Mouse (Mus musculus) c-Kit-negative CD71-positive TER-119-positive erythroid progenitor cells, embryonic 14.5 days (primary cell): Measurements from ENCODE around the gene Zfp511.

Experiments
- DNase-seq: peaks from one replicate; pipeline ENCODE4 v3.0.0-alpha.2; 2013; ENCODE audit warnings: low read depth, low spot score

Zfp511 gene

DNA sequence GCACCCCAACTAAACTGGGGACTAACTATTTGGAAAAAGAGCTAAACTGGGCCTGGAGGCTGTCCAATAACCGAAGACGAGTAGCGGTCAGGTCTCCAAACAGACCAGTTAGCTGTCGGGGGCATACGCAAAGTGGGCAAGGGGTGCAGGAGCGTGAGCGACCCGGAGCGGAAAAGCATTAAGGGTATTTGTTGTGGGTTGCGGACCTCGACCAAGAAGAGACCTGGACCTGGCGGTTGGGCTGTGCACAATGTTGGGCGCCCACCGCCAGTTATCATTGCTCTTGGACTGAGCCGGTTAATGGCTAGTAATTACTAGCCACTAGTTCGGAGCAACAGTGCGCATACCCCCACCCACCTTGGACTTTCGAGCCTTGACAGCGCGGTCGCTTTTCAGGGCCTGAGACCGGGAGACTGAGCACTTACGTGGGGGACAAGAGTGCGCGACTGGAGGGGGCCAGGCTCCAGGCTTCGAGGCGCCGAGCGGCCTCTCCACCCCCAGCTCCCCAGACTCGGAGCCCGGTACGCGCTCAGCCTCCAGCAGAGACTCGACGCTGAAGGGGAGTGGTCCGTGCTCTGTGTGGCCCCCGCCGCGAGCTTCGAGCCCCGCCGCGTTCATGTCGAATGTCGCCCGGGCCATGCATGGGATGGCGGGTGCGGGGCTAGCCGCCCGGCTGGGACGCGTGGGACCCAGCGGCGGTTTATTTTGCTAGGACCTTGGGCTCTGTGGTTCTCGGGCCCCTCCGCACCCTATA, 12.3 kb downstream of the Zfp511 start, which contains the start of gene Msx3:
Msx3 (minus strand) TSS at position 729 of the 754 bp plus-strand sequence.
- DNase-seq = no peak

DNA sequence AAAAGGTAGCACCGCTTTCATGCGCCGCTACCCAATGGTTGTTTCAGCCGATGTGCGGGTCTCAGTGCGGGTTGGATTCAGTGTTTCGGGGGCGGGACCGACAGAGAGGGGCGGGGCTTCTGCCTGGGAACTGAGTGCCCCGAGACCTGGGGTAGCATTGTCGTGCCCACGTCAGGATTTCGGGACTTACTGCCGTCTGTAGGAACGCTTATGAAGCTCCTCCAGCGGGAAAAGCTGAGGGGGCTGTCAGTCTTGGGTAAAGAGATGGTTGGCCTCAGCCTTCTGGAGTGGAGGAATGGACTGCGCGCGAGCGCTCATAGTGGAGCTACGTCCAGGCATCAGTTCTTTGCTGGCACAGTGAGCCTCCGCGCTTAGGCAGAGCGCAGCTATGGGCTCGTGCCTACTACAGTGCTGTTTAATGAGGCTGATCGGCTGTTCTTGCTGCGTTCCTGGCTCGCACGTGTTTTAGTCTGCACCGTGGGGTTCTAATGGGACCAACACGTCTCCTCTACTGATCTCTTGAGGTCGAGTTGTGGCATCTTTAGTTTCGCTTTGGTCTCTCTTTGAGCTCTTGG, 13.0 kb downstream of the Zfp511 start:
- no peak for DNase-seq

DNA sequence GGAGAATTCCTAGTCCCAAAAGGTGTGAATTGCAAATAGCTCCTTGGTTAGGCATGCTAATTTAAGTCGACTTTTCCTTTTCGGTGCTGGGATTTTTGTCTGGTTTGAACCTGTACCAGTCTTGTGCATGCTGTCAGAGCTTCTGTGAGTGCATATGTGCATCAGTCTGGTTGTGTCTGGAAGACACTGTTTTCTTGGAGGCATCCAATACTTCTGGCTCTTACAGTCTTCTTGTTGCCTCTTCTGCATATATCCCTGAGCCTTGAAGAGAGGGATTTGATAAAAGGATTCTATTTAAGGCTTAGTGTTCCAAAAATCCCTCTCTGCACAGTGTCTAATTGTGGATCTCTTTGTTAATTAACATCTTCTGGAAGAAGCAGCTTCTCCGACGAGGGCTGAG, 17.9 kb downstream of the Zfp511 start:
- no peak for DNase-seq

DNA sequence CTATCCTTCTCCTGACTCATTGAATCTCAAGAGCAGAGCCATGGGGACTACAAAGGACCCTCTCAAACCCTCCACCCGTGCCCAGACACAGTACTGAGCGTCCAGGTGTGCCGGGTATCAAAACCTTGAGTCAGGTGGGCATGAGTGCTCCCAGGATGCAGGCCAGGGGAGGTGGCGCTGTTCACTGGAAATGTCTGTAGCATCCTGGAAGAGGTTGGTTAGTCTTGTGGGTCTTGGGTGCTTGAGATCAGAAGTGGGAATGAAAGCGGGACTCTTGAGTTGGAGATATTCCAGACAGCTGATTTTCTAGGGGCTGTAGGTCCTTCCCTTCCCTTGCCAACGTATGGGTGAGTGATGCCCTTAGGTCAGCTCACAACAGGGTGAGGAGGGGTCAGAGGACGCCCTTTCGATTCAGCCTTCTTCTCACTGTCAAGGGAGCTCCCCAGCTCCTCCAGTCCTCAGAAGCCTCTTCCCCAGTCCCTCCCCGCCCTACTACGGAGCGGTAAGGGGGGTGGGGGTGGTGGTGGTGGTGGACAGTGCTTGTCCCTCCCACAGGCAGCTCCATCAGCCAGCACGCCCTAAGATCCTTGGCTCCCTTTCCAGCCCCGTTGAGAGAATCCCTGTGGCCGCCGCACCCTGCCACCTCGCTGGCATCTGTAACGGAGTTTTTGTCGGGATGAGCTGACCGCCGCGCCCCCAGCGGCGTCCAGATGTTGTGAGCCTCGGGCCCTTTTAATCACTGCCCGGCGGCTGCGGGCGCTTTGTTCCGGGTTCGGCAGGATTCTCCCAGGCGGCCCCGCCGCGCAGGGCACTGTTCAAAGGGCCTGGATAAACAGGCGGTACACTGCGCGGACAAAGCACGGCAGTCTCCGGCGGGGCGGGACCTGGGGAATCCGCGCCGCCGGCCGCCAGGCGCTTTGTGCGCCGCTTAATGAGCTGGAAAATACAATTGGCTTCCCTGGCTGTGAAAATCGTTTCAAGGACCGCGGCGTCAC, 21.5 kb downstream of the Zfp511 start:
- DNase-seq = no peak

DNA sequence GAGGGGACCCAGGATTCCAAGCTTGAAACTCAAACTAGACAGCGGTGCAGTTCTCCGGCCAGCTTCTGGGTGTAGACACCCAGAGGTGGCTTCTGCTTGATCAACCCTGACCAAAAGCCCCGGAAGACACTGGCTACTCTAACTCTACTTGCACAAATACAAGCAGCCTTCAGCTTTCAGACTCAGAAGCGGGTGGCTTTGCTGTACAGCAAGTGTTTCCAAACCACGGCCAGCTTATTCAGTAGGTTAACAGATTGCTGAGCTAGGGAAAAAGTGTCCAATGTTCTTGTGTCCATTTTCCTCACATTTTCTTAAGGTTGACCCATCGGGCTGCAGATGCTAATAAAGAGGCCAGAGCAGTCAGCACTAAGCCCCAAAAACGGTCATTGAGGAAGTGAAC, 22.3 kb downstream of the Zfp511 start:
- no peak for DNase-seq

DNA sequence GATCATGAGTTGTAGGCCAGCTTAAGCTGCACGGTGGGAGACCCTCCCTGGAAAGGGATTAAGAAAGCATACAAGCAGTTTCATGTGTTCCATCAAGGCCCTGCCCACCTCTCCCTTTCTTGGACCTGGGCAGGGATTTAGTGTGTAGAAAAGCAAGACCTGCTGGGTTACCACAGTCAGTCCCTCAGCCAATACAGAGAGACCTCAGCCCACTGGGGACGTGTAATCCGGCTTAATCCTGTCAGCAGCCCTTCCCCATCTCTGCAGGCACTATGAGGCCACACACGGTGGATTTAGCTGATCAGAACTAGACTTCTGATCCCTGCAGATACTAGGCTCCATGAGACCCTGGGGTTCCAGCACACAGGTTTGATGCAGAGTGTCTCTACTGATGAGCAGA, 23.4 kb downstream of the Zfp511 start:
- no peak for DNase-seq

DNA sequence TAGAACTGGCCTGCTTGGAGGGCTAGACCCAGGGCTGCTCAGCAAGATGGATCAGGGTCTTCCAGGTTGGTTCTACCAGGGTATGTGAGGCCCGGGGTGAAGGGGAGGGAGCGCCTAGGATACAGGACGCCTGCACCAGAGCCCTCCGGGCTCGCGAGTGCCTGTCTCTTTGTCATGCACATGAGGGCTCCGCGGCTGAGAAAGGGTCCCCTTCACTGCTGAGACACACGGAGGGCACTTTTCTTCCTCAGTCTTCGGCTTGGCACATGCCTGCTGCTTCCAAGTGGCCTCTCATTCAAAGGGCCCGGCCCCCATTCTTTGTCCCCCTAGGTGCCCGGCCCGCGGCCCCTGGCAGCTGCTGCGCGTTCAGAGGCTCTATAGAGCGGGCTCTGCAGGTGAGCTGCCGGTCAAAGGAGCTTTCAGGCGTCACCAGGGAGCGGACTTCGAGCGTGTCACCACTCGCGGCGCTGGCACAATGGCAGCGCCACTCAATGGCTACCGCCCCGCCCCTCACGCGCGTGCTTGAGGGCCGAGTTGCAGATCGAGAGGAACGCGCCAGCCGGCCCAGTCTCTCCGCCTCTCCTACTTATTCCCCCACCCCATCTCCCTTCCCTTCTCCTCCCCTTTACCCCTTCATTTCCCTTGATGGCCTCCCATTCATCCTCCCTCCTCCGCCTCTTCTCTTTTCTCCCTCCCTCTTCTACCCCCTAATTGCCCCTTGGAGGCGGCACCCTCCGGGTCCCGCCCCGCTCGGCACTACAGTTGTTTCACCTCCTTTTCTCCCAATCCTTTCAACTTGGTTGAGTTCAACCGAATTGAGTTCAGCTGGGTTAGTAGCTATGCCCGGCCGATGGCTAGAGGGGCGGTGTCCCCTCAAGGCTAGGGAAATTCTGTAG, 25.0 kb downstream of the Zfp511 start:
- no peak for DNase-seq

DNA sequence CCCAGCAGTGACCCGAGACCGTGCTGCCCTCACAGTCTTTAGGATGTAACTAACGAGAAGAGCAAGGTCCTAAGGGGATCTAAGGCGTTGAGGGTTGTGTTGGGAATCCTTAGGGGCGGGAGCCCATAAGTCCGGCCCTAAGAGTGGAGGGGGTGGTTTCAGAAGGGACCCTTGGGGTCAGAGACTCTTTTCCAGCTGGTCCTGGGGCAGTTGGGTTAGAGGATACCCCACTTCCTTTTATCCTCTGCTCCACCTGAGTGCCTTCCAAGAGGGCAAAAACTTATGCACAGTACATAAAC, 25.6 kb downstream of the Zfp511 start:
- DNase-seq = no peak

DNA sequence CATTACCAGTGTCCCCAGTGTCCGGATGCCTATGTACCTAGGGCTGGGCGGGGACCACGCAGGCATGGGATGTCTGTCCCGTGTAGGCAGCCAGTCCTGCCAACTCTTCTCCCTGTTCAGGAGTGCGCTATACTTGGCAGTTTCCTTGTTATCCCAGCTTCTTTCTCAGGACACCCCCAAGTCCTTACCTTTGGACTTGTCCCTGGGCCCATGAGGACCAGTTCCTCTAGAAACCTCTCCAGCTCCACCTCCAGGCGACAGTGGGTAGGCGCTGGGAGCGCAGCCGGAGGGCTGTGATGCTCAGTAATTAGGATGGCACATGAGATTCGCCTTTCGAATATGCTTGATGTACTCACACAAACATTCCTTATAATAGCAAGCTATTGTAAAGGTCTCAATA, 26.1 kb downstream of the Zfp511 start:
- no peak for DNase-seq

DNA sequence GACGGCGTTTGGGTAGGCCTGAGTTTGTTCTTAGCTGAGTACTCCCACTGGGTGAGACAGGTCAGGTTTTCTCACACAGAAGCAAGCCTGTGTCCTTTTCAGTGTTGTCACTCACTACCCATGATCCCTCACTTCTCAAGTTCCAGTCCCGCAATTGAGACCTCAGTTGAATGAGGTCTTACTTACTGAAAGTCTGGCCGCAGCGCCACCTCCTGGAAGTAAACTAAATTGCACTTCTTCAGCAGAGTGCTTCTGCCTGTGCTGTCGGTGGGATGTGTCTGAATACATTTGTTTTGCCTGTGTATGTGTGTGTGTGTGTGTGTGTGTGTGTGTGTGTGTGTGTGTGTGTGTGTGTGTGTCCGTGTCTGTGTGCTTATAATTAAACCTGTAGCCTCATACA, 26.9 kb downstream of the Zfp511 start:
- peak; percentile 30 for DNase-seq

DNA sequence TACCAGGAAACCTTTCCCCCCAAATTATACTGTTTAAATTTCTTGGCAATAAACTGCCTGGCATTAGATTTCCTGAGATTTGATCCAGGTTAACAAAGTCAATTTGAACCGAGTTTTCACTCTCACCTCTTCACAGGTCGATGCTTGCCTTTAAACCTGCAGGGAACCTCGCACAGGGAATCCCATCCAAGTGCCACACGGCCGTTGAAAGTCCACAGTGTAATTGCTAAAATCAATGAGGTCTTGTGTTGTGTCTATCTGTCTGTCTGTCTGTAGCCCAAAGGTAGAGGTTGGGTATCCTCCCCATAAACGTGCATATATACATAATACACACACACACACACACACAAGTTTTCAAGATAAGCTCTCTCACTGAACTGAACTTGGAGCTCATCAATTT, 31.2 kb downstream of the Zfp511 start:
- DNase-seq = no peak

DNA sequence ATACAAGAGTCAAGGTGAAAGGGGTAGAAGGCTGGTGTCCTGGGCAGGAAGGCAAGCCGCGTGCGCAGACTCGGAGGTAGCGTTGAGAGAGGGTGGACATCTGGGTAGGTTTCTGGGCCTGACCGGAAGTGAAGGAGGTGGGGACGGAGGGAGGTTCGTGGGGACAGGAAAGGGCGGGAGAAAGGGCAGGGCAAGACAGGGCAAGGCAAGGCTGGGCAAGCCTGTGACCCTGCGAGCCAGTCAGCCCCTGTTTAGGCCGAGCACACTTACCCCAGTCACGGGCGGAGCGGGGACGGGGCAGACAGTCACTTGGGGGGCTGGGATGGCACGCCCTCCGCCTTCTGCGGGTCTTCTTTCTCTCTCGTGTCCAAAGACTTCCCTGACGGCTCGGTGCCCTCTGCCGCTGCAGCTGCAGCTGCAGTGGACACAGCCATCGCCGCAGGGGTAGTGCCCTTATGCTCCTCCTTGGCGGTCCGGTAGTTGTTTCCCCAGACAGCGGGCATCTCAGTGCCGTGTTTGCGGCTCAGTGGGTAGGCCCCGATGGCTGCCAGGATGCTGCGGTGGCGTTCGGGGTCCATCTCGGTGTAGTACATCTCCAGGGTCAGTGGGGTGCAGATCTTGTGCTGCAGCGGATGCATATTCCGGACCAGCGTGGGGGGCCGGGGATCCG, 34.0 kb downstream of the Zfp511 start:
- DNase-seq = no peak

DNA sequence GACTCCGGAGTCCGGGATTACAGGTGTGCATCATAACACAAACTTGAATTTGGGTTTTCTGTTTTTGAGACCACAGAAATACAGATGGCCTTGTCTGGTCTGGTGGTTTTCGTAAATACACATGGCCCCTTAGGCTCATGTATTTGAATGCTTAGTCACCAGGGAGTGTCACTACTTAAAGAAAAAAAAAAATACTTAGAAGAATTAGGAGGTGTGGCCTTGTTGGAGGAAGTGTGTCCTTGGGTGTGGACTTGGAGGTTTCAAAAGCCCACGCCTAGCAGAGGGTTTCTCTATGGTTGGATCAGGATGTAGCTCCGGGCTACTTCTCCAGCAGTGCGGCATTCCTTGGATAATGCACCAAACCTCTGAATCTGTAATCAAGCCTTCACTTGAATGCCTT, 41.5 kb downstream of the Zfp511 start:
- no peak for DNase-seq

DNA sequence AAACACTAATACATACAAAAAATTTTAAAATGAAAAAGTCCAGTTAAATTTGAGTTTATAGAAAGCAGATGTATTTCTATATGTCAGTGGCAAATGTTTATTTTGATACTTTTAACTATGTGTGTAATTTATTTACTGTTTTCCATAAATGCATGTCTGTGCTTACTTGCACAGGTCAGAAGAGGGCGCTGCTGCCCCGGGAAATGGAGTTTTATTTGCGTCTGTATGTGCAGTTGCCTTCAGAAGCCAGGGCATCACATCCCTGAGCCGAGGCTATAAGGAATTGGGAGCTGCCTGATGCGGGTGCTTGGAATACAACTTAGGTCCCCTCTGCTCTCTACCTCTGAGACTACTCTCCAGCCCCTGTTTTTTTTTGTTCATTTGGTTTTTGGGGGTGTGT, 42.5 kb downstream of the Zfp511 start:
- DNase-seq = peak; percentile 17

DNA sequence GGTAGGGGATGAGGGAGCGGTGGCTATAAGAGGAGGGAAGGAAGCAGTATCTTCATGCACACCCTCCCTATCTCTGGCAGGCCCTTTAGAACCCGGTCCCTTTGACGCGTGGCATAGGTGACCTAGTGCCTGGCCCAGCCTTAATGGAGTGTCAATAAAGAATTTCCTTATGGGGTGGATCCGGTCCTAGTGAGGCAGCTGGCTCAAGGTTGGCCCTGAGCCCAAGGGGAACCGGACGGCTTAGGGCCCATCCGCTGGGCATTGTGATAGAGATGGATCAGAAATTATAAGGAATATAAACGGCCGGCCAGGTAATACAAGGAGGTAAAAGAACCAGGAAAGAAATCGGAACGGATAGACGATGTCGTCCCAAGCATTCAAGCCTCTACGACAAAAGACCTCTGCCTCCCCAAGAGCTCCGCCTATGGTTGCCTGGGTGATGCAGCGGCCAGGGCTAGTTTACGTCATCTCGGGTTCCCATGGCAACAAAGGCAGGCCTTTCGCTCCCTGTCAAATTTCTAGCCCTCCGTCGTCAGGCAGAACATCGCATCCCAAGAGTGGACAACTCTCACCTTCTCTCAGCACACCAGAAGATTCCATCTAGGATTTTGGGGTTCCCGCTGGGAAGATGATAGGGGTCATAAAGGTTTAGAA, 44.4 kb downstream of the Zfp511 start:
- no peak for DNase-seq

DNA sequence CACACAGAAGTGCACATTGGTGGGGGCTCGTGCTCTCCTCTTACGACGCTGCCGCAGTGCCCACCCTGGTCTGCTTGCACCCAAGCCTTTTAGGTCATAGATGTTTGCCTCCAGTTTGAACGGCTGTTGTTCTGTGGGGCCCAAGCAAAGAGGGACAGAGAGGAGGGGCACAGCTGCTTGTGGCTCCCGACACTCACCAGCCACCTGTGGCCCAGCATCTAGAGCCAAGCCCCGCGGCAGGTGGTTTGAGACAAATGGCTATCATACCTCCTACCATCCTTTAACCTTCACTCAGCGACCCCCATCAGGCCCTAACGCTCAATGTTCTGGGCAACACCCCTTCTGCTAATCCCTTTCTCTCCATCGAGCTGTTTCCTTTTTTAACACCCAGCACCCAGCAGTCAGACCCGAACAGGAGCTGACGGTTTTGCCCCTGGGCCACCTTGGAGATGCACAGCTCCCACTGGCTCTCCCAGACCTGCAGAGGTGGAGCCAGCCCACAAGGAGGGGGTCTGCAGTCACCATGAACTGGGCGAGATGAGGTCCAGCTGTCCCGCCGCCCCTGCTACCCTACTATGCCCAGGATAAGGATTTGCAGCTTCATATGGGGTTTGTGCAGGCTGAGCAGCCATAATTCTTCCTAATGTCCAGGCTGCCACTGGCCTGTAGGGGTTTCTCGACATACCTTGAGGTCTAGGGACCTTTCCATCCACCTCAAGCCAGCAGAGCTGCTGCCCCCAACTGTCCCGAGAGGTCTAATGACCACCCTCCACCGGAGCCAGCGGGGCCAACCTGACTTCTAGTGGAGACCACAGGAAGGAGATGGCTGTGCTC, 45.4 kb downstream of the Zfp511 start:
- no peak for DNase-seq

DNA sequence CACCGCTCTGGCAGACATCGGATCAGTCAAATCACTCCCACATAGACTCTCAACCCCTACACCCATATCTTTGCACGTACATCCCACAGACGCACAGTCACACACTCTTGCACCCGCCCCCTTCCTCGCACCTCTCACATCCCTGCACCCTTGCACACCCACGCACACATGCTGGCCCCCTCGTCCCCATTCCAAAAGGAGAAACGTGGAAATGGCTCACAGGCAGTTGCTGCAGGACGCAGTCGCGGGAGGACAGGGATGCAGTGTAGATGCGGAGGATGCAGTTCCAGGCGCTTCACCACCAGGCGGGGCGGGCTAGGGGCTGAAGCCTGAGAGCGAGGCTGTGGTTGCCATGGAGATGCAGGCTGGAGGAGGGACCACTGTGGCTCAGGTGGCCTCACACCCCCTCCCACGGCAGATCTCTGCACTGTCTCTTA, 46.1 kb downstream of the Zfp511 start, which contains the start of gene Caly:
Caly (minus strand) TSS at position 307 of the 437 bp plus-strand sequence.
- DNase-seq = no peak
